Mouse (Mus musculus) neural tube, embryonic 11.5 days (tissue): ENCODE data around the gene Epsti1. TPM values are rescaled to one million over a fixed set of nuclear protein-coding genes. Genes with fewer than 3 reads are reported as not detected.

Experiments used
- ATAC-seq: fragments of 200-750 bp; cut with Nextera tagmentation; 2 replicates; pipeline ENCODE4 v1.8.0; 2017; ENCODE audit warnings: moderate number of reproducible peaks, mild to moderate bottlenecking, moderate TSS enrichment, moderate library complexity; ENCODE audit not compliant: insufficient read depth, low FRiP score, low TSS enrichment
- DNase-seq: peaks from one replicate; pipeline ENCODE4 v3.0.0-alpha.2; 2015; ENCODE audit warnings: low spot score
- H3K27ac ChIP-seq: fragments of 300-500 bp; sonication (generic); 2 replicates; pipeline ENCODE4 v1.5.1; 2014; ENCODE audit warnings: low read depth, mild to moderate bottlenecking, low read length
- H3K27me3 ChIP-seq: fragments of 300-500 bp; sonication (generic); 2 replicates; pipeline ENCODE4 v1.6.1; 2014; ENCODE audit warnings: mild to moderate bottlenecking, low read length, mixed read lengths; ENCODE audit not compliant: control insufficient read depth, insufficient read depth
- H3K36me3 ChIP-seq: fragments of 300-500 bp; sonication (generic); 2 replicates; pipeline ENCODE4 v1.6.1; 2014; ENCODE audit warnings: mild to moderate bottlenecking, low read length, moderate library complexity, mixed read lengths; ENCODE audit not compliant: control insufficient read depth, insufficient read depth
- H3K4me1 ChIP-seq: fragments of 300-500 bp; sonication (generic); 2 replicates; pipeline ENCODE4 v1.6.1; 2014; ENCODE audit warnings: low read length, mixed read lengths; ENCODE audit not compliant: control insufficient read depth, insufficient read depth
- H3K4me2 ChIP-seq: fragments of 300-500 bp; sonication (generic); 2 replicates; pipeline ENCODE4 v1.6.1; 2014; ENCODE audit warnings: low read depth, mild to moderate bottlenecking, moderate library complexity
- H3K4me3 ChIP-seq: fragments of 300-500 bp; sonication (generic); 2 replicates; pipeline ENCODE4 v1.5.1; 2014; ENCODE audit warnings: low read depth, low read length
- H3K9ac ChIP-seq: fragments of 300-500 bp; sonication (generic); 2 replicates; pipeline ENCODE4 v1.6.1; 2014; ENCODE audit warnings: mild to moderate bottlenecking, low read length
- H3K9me3 ChIP-seq: fragments of 300-500 bp; sonication (generic); 2 replicates; pipeline ENCODE4 v1.6.1; 2016; ENCODE audit warnings: low read length; ENCODE audit not compliant: control insufficient read depth
- WGBS: fragments of 180-500 bp; shearing (Covaris S2); extraction: QIAGEN DNeasy Blood & Tissue Kit; methylation state at CpG from one replicate; pipeline ENCODE4 v1.1.7; 2014; 5-methylcytosine and 5-hydroxymethylcytosine counted together
- polyA plus RNA-seq: library from polyadenylated mRNA; unstranded; fragments of >200 nt; fragmentation: Nextera tagmentation; extraction: Ambion mirVana; gene quantifications from 2 replicates; pipeline ENCODE4 v1.2.1, GENCODE M21; 2014

Epsti1 gene
- polyA plus RNA-seq, 1 experiment from 2014 or later: not detected

GRCm38 (mm10) chr14:77902541-77902940, 1.5 kb upstream of the Epsti1 start:
- H3K36me3 ChIP-seq: no peaks in the 10 kb centered on the region
- H3K27ac ChIP-seq: no peak overlapping the region
- 93% methylated on average over 3 of the region's 3 CpGs for WGBS
- no peak overlapping the region for H3K9ac ChIP-seq
- H3K4me3 ChIP-seq: no peak overlapping the region
- no peaks in the 10 kb centered on the region for H3K9me3 ChIP-seq
- no peak for ATAC-seq
- no peak for DNase-seq
- H3K4me2 ChIP-seq: no peak overlapping the region
- no peaks in the 10 kb centered on the region for H3K27me3 ChIP-seq
- no peaks in the 10 kb centered on the region for H3K4me1 ChIP-seq

DNA sequence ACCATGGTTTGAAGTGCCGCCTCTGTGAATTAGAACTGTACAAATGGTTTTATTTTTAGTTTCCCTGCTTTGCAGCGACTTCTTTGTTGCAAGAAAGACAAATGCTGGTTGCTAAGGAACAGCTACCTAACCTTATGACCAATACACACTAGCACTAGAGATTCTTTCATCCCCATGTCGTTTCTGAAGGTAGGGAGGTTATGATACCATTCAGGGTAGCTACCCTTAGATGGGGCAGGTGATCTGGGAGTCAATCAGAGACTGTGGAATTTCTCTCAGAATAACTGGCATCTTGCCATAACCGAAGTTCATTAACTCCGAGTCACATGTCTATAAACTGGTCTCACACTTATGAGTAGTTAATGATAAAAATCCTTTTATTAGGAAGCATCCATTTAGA, 1.4 kb downstream of the Epsti1 start:
- Histone ChIP-seq H3K4me1 (no peaks in the 10 kb centered on the region), H3K27me3 (no peaks in the 10 kb centered on the region), H3K9ac (no peak overlapping the region), H3K9me3 (no peaks in the 10 kb centered on the region), H3K4me2 (no peak overlapping the region), H3K36me3 (no peaks in the 10 kb centered on the region), H3K27ac (no peak overlapping the region), H3K4me3 (no peak overlapping the region)
- 82% methylated on average over 5 of the region's 5 CpGs for WGBS
- no peak for DNase-seq
- no peak for ATAC-seq

GRCm38 (mm10) chr14:77906586-77906985, 2.5 kb downstream of the Epsti1 start:
- no peak overlapping the region for H3K27ac ChIP-seq
- 86% methylated on average over 5 of the region's 5 CpGs for WGBS
- ATAC-seq: no peak
- no peaks in the 10 kb centered on the region for H3K27me3 ChIP-seq
- H3K4me2 ChIP-seq: no peak overlapping the region
- H3K4me1 ChIP-seq: no peaks in the 10 kb centered on the region
- no peaks in the 10 kb centered on the region for H3K36me3 ChIP-seq
- H3K9ac ChIP-seq: no peak overlapping the region
- no peak overlapping the region for H3K4me3 ChIP-seq
- H3K9me3 ChIP-seq: no peaks in the 10 kb centered on the region
- DNase-seq: no peak

- H3K4me2 ChIP-seq: no peak overlapping the region
- no peaks in the 10 kb centered on the region for H3K4me1 ChIP-seq
- no peak overlapping the region for H3K9ac ChIP-seq
- no peak overlapping the region for H3K4me3 ChIP-seq
- DNase-seq (no peak), ATAC-seq (no peak)
- WGBS: 87% methylated on average over 5 of the region's 5 CpGs
- H3K27me3 ChIP-seq: no peaks in the 10 kb centered on the region
- no peaks in the 10 kb centered on the region for H3K36me3 ChIP-seq
- no peak overlapping the region for H3K27ac ChIP-seq
- H3K9me3 ChIP-seq: no peaks in the 10 kb centered on the region
Measured at GRCm38 (mm10) chr14:77915776-77916175, 11.7 kb downstream of the Epsti1 start.

DNA sequence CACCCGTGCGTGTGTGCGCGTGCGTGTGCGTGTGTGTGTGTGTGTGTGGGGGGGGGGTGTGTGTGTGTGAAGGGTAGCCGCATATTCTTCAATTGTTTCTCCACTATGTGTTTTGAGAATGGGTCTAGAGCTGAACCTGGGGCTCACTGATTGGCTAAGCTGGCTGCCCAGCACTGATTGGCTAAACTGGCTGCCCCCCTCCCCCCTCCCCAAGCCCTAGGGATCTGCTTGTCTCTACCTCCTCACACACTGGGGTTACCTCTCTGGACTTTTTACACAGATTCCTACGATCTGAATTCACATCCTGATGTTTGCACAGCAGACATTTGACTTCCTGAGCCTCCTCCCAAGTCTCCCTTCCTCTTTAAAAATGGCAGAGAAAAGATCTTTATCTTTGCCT, 17.6 kb downstream of the Epsti1 start:
- Histone ChIP-seq H3K9ac (no peak overlapping the region), H3K4me1 (no peaks in the 10 kb centered on the region), H3K27me3 (no peaks in the 10 kb centered on the region), H3K36me3 (no peaks in the 10 kb centered on the region), H3K4me3 (no peak overlapping the region), H3K4me2 (no peak overlapping the region), H3K27ac (no peak overlapping the region), H3K9me3 (no peaks in the 10 kb centered on the region)
- no peak for ATAC-seq
- 94% methylated on average over 8 of the region's 8 CpGs for WGBS
- no peak for DNase-seq

DNA sequence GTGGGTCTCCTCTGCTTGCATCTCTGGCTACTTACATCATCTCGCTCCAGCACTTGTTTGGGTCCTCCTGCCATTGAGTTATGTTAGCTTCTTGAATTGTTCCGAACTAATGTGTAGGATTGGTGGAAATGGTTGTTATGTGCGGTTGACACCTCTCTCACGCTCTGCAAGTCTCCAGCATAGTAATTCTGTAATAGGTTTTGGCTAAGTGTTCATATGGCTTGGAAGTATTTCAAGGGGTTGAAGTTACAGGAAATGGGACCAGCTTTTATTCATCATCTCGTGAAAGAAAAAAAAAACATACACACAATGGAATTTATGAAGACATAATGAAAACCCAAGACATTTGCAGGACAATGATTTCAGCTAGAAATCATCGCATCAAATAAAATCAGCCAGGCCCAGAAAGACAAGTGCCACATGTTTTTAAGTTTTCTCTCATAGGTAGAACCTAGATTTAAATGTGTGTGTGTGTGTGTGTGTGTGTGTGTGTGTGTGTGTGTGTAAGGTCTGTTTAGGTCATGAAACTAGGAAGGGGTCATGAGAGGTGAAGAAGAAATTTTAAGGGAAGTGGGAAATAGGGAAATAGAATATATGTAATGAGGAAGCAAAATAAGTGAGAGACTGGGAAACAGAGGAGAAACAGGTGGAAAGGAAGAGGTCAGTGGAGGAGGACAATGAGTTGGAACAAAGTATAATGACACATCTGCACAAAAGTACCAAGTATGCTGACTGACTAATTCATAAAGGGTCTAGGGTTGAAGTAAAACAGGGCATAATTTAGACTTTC, 19.2 kb downstream of the Epsti1 start:
- WGBS: 89% methylated on average over 6 of the region's 6 CpGs
- H3K36me3 ChIP-seq: no peaks in the 10 kb centered on the region
- no peak for DNase-seq
- no peak overlapping the region for H3K4me3 ChIP-seq
- no peak overlapping the region for H3K27ac ChIP-seq
- H3K4me1 ChIP-seq: no peaks in the 10 kb centered on the region
- no peaks in the 10 kb centered on the region for H3K27me3 ChIP-seq
- no peak overlapping the region for H3K9ac ChIP-seq
- no peak for ATAC-seq
- no peaks in the 10 kb centered on the region for H3K9me3 ChIP-seq
- H3K4me2 ChIP-seq: no peak overlapping the region

DNA sequence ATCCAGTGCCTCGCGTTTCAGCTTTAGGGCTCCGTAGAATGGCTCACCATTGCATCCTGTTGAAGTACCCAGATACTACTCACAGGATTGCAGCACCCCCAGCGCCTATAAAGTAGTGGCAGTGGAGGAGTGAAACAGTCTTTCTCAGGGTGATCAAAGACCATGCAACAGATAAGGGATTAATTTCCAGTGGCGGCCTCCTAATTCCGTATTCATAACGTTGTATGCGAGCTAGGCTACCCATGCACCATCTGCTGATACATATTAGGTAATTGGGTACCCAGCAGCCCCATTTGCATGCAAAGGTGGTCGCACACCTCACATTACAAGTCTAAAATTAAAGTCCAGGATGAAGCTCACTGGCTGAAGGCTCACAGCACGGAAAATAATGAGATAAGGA, 21.4 kb downstream of the Epsti1 start:
- H3K27ac ChIP-seq: no peak overlapping the region
- no peak overlapping the region for H3K9ac ChIP-seq
- no peaks in the 10 kb centered on the region for H3K36me3 ChIP-seq
- H3K27me3 ChIP-seq: no peaks in the 10 kb centered on the region
- no peak overlapping the region for H3K4me3 ChIP-seq
- 88% methylated on average over 10 of the region's 10 CpGs for WGBS
- ATAC-seq (no peak), DNase-seq (no peak)
- no peaks in the 10 kb centered on the region for H3K9me3 ChIP-seq
- no peak overlapping the region for H3K4me2 ChIP-seq
- H3K4me1 ChIP-seq: no peaks in the 10 kb centered on the region

- no peak overlapping the region for H3K9ac ChIP-seq
- DNase-seq: peak; percentile 45
- ATAC-seq: no peak
- H3K27me3 ChIP-seq: no peaks in the 10 kb centered on the region
- no peaks in the 10 kb centered on the region for H3K9me3 ChIP-seq
- H3K27ac ChIP-seq: no peak overlapping the region
- WGBS: 52% methylated on average over 3 of the region's 3 CpGs
- no peaks in the 10 kb centered on the region for H3K36me3 ChIP-seq
- no peak overlapping the region for H3K4me3 ChIP-seq
- H3K4me1 ChIP-seq: no peaks in the 10 kb centered on the region
- H3K4me2 ChIP-seq: no peak overlapping the region
Measured at GRCm38 (mm10) chr14:77926718-77927117, 22.7 kb downstream of the Epsti1 start.

- WGBS: 46% methylated on average over 6 of the region's 6 CpGs
- ATAC-seq: no peak
- no peak overlapping the region for H3K4me3 ChIP-seq
- no peak overlapping the region for H3K27ac ChIP-seq
- H3K27me3 ChIP-seq: no peaks in the 10 kb centered on the region
- H3K9ac ChIP-seq: no peak overlapping the region
- H3K9me3 ChIP-seq: no peaks in the 10 kb centered on the region
- DNase-seq: peak; percentile 64
- H3K4me1 ChIP-seq: no peaks in the 10 kb centered on the region
- no peaks in the 10 kb centered on the region for H3K36me3 ChIP-seq
- no peak overlapping the region for H3K4me2 ChIP-seq
Measured at GRCm38 (mm10) chr14:77928021-77928420, 24.0 kb downstream of the Epsti1 start.
